Mouse (Mus musculus) liver, adult 2 months (tissue): ENCODE data around the gene Myl6.

Experiments used
- CTCF ChIP-seq: fragments of 200-500 bp; IDR thresholded peaks from 2 replicates; pipeline ENCODE4 v1.5.1; 2011; ENCODE audit warnings: low read depth, low read length, control low read depth
- POLR2A ChIP-seq: fragments of 200-500 bp; IDR thresholded peaks from 2 replicates; pipeline ENCODE4 v1.6.1; 2011; ENCODE audit warnings: low read length, control low read depth; ENCODE audit not compliant: insufficient read depth; ENCODE audit errors: extremely low read depth

GRCm38 (mm10) chr10:128489785-128490184, 4.2 kb downstream of the Myl6 start:
- TF ChIP-seq CTCF, result no peak
- TF ChIP-seq POLR2A, result no peak
